Mouse (Mus musculus) yolk sac, embryonic 10.5 days (tissue): ENCODE measurements around the gene Rab11fip5.
A peak's percentile ranks its signal among the peaks of the same experiment; 100 is the strongest.

Experiments
- DNase-seq: peaks from one replicate; pipeline ENCODE4 v3.0.0-alpha.2; 2017; ENCODE audit warnings: low spot score

Rab11fip5 gene

GRCm38 (mm10) chr6:85373951-85374733 is at the start of gene Rab11fip5:
TSS of gene Rab11fip5 (minus strand) at chr6:85374634.
- no peak for DNase-seq

- DNase-seq: no peak
Observed at GRCm38 (mm10) chr6:85423836-85424379, 49.5 kb upstream of the Rab11fip5 start, which contains the start of gene Noto. TSS of gene Noto (plus strand) at chr6:85423886.

GRCm38 (mm10) chr6:85419150-85419549 is 44.7 kb upstream of the Rab11fip5 start:
- no peak for DNase-seq

- peak; percentile 70 for DNase-seq
Observed at GRCm38 (mm10) chr6:85415829-85416228, 41.4 kb upstream of the Rab11fip5 start.

- DNase-seq: peak; percentile 75
Observed at GRCm38 (mm10) chr6:85410771-85411273, 36.4 kb upstream of the Rab11fip5 start.

GRCm38 (mm10) chr6:85409003-85409402 is 34.6 kb upstream of the Rab11fip5 start:
- no peak for DNase-seq

GRCm38 (mm10) chr6:85403039-85403438 is 28.6 kb upstream of the Rab11fip5 start:
- no peak for DNase-seq

- DNase-seq: no peak
Observed at GRCm38 (mm10) chr6:85402613-85403012, 28.2 kb upstream of the Rab11fip5 start.

GRCm38 (mm10) chr6:85399715-85400114 is 25.3 kb upstream of the Rab11fip5 start:
- no peak for DNase-seq

GRCm38 (mm10) chr6:85397165-85397564 is 22.7 kb upstream of the Rab11fip5 start:
- no peak for DNase-seq

- no peak for DNase-seq
Observed at GRCm38 (mm10) chr6:85395360-85395759, 20.9 kb upstream of the Rab11fip5 start.

GRCm38 (mm10) chr6:85391803-85392202 is 17.4 kb upstream of the Rab11fip5 start:
- DNase-seq: no peak

GRCm38 (mm10) chr6:85388608-85389007 is 14.2 kb upstream of the Rab11fip5 start:
- no peak for DNase-seq

GRCm38 (mm10) chr6:85382791-85383190 is 8.4 kb upstream of the Rab11fip5 start:
- DNase-seq: no peak

- no peak for DNase-seq
Observed at GRCm38 (mm10) chr6:85381648-85382020, 7.2 kb upstream of the Rab11fip5 start.

GRCm38 (mm10) chr6:85380901-85381647 is 6.6 kb upstream of the Rab11fip5 start:
- DNase-seq: no peak

GRCm38 (mm10) chr6:85380201-85380900 is 5.9 kb upstream of the Rab11fip5 start:
- peak; percentile 76 for DNase-seq

- DNase-seq: no peak
Observed at GRCm38 (mm10) chr6:85378629-85379028, 4.2 kb upstream of the Rab11fip5 start.

- DNase-seq: peak; percentile 69
Observed at GRCm38 (mm10) chr6:85377876-85378275, 3.4 kb upstream of the Rab11fip5 start.

- DNase-seq: peak; percentile 55
Observed at GRCm38 (mm10) chr6:85377066-85377734, 2.8 kb upstream of the Rab11fip5 start.

GRCm38 (mm10) chr6:85374734-85375114 is 290 bp upstream of the Rab11fip5 start:
- peak; percentile 98 for DNase-seq
